Mouse (Mus musculus) ES-CJ7 (cell line): ENCODE results near the gene Gm20721.

Source experiments
- DNase-seq: peaks from one replicate; pipeline ENCODE4 v3.0.0; 2011; ENCODE audit warnings: low read depth, low spot score

The Gm20721 gene

DNA sequence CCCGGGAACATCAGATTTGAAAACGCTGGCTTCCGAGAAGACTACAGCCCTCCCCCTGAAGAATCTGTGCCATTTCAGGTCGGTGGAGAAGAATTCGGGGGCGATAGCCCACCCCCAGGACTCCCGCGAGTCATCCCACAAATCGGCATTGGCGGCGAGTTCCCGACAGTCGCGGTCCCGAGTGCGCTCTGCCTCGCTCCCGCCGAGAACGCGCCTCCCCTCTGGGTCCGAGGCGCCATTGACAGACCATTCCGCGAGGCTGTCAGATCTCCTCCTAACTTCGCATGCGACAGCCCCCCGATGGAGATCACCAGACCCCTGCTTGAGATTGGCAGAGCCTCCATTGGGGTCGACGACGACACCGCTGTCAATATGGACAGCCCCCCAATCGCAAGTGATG, 48.0 kb downstream of the Gm20721 start:
- DNase-seq = no peak

DNA sequence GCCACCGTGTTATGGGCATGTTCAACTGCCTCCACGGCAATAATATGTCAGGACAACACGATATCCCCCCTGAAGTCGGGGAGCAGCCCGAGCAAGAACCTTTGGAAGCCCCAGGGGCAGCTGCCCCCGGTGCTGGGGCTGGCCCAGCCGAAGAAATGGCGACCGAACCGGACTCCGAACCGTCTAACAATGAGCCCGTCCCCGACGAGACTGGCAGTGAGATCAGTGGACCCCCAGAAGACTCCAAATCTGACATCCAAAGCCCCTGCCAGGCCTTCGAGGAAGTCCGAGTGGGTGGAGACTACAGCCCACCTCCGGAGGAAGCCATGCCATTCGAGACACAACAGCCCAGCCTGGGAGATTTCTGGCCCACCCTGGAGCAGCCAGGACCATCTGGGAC, 48.7 kb downstream of the Gm20721 start:
- DNase-seq = no peak

DNA sequence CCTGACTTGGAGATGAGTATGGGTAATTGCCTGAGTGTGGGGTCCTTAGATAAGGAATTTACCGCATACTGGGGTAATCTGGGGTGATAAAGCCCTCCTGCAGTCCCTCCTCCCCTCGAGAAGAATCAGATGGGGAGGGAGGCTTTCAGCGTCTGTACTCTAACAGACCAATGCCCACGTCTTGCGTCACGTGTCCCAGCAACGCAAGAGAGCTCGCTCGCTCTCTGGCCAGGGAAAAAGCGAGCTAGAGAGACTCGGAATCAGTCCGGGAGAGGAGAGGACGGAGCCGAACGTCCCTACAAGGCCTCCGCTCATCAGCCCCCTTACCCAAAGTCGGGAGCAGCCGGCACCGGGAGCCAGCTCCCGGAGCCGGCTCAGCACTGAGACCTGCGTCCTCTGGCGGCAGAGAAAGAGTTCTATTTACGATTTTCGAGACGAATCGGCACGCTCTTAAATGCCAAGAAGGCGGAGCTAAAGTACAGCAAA, 49.4 kb downstream of the Gm20721 start:
- no peak for DNase-seq

DNA sequence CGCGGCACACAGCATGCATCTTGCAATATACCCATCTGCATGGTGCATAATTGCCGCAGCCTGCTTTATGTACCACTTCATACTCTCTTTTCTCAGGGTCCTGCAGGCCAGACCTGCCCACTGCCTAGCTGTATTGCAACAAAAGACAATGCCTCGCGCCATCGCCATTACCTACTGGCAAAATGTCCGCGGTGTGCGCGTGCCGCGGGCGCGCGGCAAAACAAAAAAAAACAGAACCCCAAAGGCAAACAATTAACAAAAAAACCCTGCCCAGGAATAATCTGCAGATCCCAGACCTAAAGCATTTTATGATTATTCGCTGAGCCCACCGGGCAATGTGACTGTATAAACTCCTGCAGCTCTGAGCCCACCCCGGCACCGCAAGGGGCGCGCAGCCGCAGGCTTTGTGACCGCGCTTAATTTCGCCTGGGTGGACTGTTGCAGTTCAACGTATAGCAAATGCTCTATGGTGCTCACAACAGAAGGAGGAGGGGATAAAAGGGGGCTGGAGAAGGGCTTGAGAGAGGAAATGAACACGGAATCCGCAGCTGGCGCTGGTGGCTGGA, 50.5 kb downstream of the Gm20721 start:
- no peak for DNase-seq

DNA sequence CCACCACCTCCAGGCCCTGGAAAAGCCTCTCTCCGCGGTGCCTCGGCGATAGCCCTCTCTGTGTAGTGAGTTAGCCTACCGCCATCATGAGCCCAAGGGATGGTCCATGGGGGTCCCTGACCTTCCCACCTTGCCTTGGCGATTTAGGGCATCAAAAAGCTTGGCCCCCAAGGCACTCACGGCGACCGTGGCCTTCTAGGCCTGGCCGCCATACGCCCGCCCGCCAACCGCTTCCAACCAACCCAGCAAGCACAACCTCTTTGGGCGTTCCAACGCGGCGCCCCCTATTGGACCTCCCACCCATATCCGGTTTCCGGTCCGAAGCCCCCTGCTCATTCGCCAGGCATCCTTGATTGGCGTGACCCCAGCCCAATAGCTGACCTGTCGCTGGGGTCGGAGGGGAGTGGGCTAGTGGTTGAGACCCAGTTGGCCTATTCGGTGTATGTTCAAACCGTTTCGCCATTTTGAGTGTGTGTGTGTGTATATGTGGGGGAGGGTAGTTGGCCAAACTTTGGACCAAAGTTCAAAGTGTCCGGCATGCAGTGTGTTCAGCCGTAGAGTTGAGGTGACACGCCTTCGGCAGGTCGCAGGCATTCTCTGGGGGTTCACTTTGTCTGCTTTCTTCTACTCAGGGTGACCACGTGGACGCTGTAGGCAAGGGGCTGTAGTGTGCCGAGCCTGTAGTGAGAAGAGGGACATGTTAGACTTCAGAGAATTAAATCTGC, 51.2 kb downstream of the Gm20721 start:
- DNase-seq = peak; percentile 97

DNA sequence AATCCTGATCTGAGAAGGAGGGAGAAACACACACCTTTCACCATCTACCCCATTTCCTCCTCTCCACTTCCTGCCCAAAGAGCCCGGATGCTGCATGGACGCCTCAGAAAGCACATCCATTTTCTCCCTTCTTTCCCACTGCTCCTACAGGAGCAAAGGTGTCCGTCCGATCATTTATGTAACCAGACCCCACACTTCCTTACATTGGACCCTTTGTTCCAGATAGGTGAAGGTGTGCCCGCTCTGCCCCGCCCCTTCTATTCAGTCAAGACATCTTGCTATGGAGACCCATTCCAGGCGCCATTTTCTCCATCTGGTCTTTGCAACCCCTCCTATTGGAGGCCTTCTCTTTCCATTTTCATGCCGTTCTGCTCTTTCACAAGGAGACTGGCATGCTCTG, 52.1 kb downstream of the Gm20721 start:
- peak; percentile 82 for DNase-seq

DNA sequence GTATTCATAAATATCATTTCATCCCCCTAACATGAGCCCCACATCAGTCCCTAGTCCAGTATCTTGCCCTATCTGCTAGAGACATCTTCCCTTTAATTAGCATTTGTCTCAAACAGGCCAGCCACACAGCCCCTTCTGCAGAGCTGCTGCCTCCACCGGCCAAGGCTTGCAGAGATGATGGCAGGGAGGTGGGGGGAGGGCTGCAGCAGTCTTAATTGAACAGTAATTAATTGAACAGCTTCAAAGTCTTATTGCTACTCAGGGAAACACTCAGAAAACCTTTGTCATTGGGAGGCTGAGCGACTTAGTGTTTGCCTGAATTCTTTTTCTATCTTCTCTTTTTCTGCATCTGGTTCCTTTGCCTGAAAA, 54.9 kb downstream of the Gm20721 start:
- no peak for DNase-seq

DNA sequence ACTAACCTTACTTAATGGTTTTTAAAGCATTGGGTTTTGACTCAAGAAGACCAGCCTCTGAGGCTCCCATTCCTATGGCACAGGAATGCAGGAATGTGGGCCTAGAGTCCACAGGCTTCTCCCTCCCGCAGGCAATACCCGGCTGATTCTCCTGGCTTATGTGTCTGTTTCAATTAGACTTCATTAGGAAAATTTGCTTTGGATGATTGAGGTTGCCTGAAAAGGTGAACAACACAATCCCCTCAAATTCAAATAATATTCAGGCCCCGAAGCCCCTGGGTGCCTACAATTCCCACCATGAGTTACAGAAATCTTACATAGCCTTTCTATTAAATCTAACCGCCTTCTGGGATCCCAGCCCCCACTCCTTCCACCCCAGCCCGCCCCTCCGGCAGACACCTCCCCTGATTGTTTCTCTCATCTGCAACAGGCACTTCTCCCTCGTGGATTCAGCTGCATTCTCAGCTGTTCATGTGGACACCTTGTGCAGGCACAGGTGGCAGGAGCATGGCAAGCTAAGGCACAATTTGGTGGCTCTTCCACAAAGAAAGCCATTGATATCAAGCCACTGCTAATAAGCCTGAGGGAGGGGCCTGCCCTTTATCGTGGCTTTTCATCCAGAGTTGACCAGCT, 55.4 kb downstream of the Gm20721 start:
- no peak for DNase-seq

DNA sequence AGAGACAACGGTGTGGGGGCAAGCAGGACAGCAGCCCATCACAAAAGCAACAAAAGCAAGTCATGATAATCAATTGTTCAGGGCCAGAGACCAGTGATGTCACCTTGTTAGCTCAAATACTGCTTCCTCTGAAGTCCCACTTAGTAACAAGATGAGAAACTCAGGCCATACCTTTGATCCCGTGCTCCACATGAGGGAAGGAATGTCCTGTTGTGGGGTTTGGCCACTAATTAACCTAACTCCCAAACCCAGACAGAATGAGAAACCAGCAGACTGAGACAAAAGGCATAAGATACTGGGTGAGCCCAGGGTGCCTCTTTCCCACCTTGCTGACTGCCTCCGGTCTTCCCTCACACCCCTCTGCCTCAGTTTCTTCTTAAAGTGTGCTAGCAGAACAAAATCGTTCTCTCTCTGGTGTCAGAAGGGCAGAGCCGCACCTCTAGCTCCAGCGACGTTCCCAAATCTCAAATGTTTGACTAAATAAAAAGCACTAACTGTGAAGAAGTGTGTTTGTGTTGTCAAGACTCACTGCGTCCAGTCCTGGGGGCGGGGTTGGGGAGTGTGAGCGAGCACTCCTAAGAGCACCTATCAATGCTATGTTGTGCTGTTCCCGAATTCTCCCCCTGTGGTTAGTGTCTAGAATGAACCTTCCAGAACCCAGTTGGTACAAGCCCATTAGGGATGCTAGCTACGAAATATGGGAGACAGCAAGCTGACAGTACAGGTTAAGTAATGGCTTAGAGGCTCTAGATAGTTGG, 57.7 kb downstream of the Gm20721 start:
- no peak for DNase-seq

DNA sequence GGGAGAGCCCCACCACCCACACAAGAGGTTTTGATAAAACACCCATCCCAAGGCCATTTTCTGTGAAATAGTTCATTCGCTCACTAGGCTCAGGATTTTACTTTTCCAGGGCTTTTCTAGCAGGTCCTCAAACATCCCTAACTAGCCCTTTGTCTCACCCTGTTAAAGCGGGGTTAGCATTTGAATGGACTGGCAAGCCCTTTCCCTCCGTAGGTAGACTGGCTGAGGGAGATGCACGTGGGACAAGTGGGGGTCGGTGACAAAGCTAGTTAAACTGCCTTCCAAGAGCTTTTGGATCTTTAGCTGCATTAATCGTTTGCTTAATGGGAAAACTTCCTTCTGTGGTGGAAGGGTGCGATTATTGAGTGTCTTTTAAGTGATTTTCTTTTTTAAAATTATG, 58.6 kb downstream of the Gm20721 start:
- peak; percentile 91 for DNase-seq

DNA sequence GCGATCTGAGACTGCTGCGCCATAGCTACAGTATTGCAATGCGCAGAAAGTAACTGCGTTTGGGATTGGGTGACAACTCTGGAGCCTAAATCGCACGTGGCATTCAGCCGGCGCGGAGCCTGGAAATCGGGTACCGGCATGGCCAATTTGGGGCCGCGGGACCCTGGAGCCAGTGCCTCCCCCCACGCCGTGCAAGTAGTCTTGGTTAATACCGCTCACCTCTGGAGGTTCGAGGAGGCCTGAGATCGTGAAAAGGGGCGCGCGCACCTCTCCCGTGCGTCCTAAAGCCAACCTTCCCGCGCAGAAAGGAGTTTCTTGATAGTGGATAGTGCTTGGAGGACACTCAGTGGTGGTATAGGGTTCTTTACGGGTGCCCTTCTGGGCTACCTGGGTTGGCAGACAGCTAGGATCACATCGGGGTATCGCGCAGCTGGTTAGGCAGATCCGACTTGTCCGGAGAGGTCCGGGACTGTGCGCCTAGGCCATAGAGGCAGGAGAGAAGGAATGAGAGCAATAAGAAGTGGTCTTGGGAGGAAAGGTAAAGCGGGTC, 60.5 kb downstream of the Gm20721 start:
- no peak for DNase-seq

DNA sequence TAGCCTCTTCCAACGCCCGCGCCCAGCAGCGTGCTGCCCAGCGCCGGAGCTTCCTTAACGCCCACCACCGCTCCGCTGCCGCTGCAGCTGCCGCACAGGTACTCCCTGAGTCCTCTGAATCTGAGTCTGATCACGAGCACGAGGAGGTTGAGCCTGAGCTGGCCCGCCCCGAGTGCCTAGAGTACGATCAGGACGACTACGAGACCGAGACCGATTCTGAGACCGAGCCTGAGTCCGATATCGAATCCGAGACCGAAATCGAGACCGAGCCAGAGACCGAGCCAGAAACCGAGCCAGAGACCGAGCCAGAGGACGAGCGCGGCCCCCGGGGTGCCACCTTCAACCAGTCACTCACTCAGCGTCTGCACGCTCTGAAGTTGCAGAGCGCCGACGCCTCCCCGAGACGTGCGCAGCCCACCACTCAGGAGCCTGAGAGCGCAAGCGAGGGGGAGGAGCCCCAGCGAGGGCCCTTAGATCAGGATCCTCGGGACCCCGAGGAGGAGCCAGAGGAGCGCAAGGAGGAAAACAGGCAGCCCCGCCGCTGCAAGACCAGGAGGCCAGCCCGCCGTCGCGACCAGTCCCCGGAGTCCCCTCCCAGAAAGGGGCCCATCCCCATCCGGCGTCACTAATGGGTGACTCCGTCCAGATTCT, 61.6 kb downstream of the Gm20721 start:
- peak; percentile 83 for DNase-seq

DNA sequence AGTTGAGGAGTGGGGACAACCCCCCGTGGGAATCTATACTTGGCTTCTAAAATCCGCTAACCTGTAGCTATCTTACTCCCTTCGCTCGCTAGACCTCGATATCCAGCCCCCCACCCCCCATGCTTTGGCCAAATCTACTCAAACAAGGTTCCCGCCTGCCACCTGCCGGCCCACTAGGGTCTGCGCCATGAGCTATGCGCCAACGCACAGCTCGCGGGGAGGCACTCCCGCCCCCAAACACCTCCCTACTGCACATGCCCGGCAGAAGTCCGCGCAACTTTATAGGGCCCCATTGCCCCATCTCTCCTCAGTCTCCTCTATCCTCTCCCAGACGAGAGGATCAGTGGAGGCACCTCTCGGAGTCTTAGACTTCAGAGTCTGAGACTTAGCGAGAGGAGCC, 62.5 kb downstream of the Gm20721 start, which contains the start of gene Gnas:
Gene Gnas (plus strand): TSS at position 310 of the 400 bp plus-strand sequence.
- DNase-seq = peak; percentile 81

DNA sequence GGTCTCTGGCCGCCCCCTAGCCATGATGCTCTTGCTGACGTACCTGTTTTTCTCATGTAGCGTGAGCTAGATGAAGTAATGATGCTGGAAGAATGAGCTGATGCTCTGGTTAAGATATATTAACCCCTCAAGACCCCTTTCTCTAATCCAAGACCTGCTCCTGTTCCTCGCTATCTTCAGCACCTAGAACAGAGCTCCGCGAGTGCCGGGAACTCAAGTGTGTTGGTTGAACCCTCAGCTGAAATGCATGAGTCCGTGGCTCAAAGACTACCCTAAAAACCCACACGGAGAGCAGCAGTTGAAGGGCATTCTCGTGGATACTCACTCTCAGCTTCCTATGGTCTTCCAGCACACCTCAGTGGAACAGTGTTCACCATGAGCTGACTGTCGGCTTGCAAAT, 63.2 kb downstream of the Gm20721 start:
- DNase-seq = peak; percentile 68
